Mouse (Mus musculus): ENCODE measurements around the gene Nos1ap.

DNA sequence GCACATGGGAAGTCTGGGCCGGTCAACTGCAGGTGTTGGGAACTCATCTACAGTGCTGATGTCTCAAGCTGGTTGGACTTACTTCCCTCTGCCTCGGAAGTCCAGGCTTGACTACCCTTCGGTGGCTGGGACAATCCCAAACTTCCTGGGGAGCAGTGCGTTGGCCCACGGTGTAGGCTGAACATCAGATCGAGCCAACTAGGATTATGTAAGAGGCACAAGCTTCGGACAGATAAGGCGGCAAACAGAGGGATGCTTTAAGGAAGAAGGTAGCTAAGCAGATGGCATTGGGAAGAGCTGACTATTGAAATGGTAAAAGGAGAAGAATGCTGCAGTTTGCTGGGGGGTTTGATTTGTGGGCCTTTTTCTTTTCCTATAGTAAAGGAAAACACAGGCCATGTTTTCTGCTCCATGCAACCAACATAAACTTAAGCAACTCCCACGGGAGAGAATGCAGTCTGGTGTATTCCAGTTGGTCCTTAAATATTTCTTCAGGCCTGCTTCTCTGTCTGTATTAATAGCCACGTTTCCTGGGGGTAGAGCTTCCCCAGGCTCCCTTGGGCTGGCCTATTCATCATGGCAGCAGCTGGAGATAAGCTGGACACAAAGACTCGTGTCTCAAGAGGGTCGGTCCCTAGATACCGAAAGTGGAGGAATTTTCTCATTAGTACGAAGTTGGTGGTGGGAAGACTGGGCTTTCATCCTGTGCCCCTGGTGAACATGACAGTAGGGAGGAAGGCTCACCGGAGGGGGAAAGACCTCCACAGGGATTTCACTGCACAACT lies 294.7 kb downstream of the Nos1ap start:
- TF ChIP-seq CTCF (IDR thresholded peaks at IDR 0.05; ENCODE audit: low read depth), result no peak
- TF ChIP-seq EP300 (optimal IDR thresholded peaks at IDR 0.05), result no peak
